Mouse (Mus musculus) Patski (cell line): ENCODE results near the gene Shisal2a. TPM values are rescaled to one million over a fixed set of nuclear protein-coding genes. Genes with fewer than 3 reads are reported as not detected.
"Not testable (repeated sequence)": the region's sequence is repeated elsewhere in the genome, so short reads cannot be mapped to it uniquely, and the experiment has no call there.

Experiments
- ATAC-seq: fragments of 100-300 bp; one replicate; pipeline ENCODE4 v1.8.0; 2021
- CTCF ChIA-PET: fragments of 350-600 bp; sonication (Branson Sonifier 250); formaldehyde crosslinking; loops from one replicate; lab custom pipeline; 2022; ENCODE audit warnings: inconsistent platforms; lab: Charles Lee
- POLR2A ChIA-PET: fragments of 350-600 bp; sonication (Branson Sonifier 250); formaldehyde crosslinking; loops from one replicate; lab custom pipeline; 2022; ENCODE audit warnings: antibody characterized with exemption, inconsistent platforms; lab: Charles Lee
- DNase-seq: peaks from one replicate; pipeline ENCODE4 v3.0.0-alpha.2; 2011; ENCODE audit warnings: low read depth, low spot score
- H3K27me3 ChIP-seq: fragments of 371-371 bp; one replicate; pipeline ENCODE4 v1.5.1; 2021
- CTCF ChIP-seq: fragments of 100-300 bp; IDR thresholded peaks from one replicate; pipeline ENCODE4 v1.5.1; 2021
- in situ Hi-C: fragments of 300-500 bp; cut with MboI; formaldehyde crosslinking; loops from 3 replicates; pipeline ENCODE4 v1.11.1; 2018; ENCODE audit warnings: low pct_unique_long_range_greater_than_20kb, mixed read lengths
- polyA plus RNA-seq: library from polyadenylated mRNA; unstranded; gene quantifications from one replicate; pipeline ENCODE4 v1.2.3, GENCODE M21; 2021

The Shisal2a gene
- polyA plus RNA-seq, 1 experiment from 2014 or later = not detected

- ChIA-PET POLR2A (interaction anchor here (1.3 kb wide), 1 partner anchor 14 kb away, joined by 3 read pairs; no protein-coding TSS in a partner anchor), CTCF (interaction anchor here (1.8 kb wide), 1 partner anchor 102 kb away, joined by 6 read pairs; the partner anchor contains the start of gene Tut4)
- in situ Hi-C loops = no loop called here
- ATAC-seq (peak; percentile 84), DNase-seq (peak; percentile 77)
- TF ChIP-seq CTCF = no peak
- no peaks in the 10 kb centered on the region for H3K27me3 ChIP-seq
These were observed 25.7 kb downstream of the Shisal2a start for GRCm38 (mm10) chr4:108357458-108357857.

DNA sequence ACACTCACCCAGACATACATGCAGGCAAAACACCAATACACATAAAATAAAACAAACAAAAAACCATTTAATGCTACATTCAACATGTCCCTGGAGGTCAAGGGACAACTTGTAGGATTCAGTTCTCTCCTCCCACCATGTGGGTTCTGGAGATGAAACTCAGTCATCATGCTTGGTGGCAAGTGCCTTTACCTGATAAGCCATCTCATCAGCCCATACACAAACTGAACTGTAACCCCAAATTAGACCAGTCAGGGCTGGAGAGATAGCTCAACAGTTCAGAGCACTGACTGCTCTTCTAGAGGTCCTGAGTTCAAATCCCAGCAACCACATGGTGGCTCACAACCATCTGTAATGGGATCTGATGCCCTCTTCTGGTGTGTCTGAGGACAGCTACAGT lies 29.6 kb downstream of the Shisal2a start:
- POLR2A ChIA-PET, DNase-seq, H3K27me3 ChIP-seq, ATAC-seq: not testable (repeated sequence)
- in situ Hi-C loops = loop anchor here (5.0 kb wide), 1 partner anchor 104 kb away; the partner anchor contains the start of gene Tut4
- CTCF ChIA-PET = interaction anchor here (1.3 kb wide), 1 partner anchor 9 kb away, joined by 3 read pairs; no protein-coding TSS in a partner anchor

- ChIA-PET CTCF (no interaction called here), POLR2A (no interaction called here)
- peak; percentile 81 for DNase-seq
- peak; percentile 93 for ATAC-seq
- in situ Hi-C loops = loop anchor here (5.0 kb wide), 1 partner anchor 106 kb away; the partner anchor contains the start of gene Tut4
- no peak for TF ChIP-seq CTCF
- H3K27me3 ChIP-seq = no peaks in the 10 kb centered on the region
These were observed 32.3 kb downstream of the Shisal2a start for GRCm38 (mm10) chr4:108350819-108351218.

DNA sequence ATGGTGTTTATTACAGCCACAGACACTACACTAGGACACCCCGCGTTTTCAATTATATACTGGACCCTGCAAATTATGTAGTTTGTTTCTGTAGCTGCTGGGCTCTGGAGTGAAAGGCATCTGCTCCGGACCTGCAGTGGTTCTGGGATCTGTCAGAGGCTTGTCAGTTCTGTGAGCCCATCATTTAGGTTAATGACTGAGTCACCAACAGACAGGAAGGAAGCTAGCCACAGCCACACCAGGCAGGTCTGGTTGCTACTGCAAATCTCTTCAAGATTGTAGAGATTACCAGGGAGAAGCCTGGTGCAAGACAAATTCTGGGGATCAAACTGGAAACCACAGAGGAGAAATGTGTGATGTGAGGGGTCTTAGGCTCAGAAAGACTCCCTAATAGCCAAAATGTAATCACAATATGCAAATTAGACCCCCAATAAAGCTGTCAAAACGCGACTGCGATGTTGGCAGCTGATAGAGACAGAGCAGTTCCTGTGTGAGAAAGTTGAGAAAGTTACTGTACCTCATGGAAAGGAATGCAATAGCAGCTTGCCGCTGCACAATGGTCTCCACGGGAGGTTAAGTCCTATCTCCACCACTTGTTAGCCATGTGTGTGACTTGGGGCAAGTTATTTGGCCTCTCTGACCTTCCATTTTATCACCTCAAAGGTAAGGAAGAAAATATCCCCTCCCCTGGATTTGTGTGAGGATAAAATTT lies 33.2 kb downstream of the Shisal2a start:
- ChIA-PET CTCF (no interaction called here), POLR2A (no interaction called here)
- H3K27me3 ChIP-seq = no peaks in the 10 kb centered on the region
- in situ Hi-C loops = loop anchor here (5.0 kb wide), 1 partner anchor 107 kb away; the partner anchor contains the start of gene Tut4
- ATAC-seq (peak; percentile 38), DNase-seq (no peak)
- TF ChIP-seq CTCF = no peak

GRCm38 (mm10) chr4:108349064-108349463 lies 34.1 kb downstream of the Shisal2a start:
- DNase-seq (no peak), ATAC-seq (no peak)
- TF ChIP-seq CTCF = no peak
- no peaks in the 10 kb centered on the region for H3K27me3 ChIP-seq
- in situ Hi-C loops = no loop called here
- ChIA-PET POLR2A (interaction anchor here (0.9 to 1.0 kb wide), 2 partner anchors 13 to 281 kb away, joined by 3 read pairs; no protein-coding TSS in a partner anchor), CTCF (no interaction called here)

- TF ChIP-seq CTCF = no peak
- POLR2A ChIA-PET = interaction anchor here (0.9 to 1.0 kb wide), 2 partner anchors 14 to 282 kb away, joined by 3 read pairs; no protein-coding TSS in a partner anchor
- CTCF ChIA-PET = no interaction called here
- no peak for DNase-seq
- in situ Hi-C loops = no loop called here
- no peaks in the 10 kb centered on the region for H3K27me3 ChIP-seq
- ATAC-seq = no peak
These were observed 34.8 kb downstream of the Shisal2a start for GRCm38 (mm10) chr4:108348256-108348875.

GRCm38 (mm10) chr4:108347111-108347510 lies 36.0 kb downstream of the Shisal2a start:
- in situ Hi-C loops = no loop called here
- ChIA-PET CTCF (no interaction called here), POLR2A (no interaction called here)
- TF ChIP-seq CTCF = no peak
- ATAC-seq (no peak), DNase-seq (no peak)
- no peaks in the 10 kb centered on the region for H3K27me3 ChIP-seq

DNA sequence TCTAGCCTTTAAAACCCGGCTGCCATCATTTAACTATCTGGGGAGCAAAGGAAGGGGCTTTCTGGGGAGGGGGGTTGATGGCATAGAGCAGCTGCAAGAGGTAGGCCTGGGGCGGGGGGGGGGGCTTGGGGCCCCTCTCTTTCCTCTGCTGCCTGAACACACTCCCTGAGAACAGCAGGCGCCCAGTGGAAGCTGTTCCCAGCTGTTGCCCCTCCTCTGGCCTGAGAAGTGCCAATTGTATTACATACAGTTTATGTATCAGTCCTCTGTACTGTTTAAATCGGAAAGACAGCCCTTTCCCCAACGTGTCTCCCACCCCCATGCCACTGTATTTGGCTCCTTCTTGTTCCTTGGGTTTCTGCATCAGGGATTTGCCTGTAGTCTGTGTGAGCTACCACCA lies 37.3 kb downstream of the Shisal2a start:
- H3K27me3 ChIP-seq = no peaks in the 10 kb centered on the region
- DNase-seq (no peak), ATAC-seq (no peak)
- ChIA-PET POLR2A (no interaction called here), CTCF (no interaction called here)
- in situ Hi-C loops = no loop called here
- no peak for TF ChIP-seq CTCF

- ChIA-PET POLR2A (no interaction called here), CTCF (interaction anchor here (1.2 kb wide), 1 partner anchor 10 kb away, joined by 3 read pairs; no protein-coding TSS in a partner anchor)
- TF ChIP-seq CTCF = no peak
- ATAC-seq (no peak), DNase-seq (no peak)
- in situ Hi-C loops = no loop called here
- H3K27me3 ChIP-seq = no peaks in the 10 kb centered on the region
These were observed 38.5 kb downstream of the Shisal2a start for GRCm38 (mm10) chr4:108344631-108345083.

GRCm38 (mm10) chr4:108339277-108339690 lies 43.9 kb downstream of the Shisal2a start:
- POLR2A ChIA-PET = interaction anchor here (0.7 kb wide), 1 partner anchor 442 kb away, joined by 4 read pairs; no protein-coding TSS in a partner anchor
- in situ Hi-C loops = no loop called here

More at GRCm38 (mm10) chr4:108339277-108339690, 43.9 kb downstream of the Shisal2a start:
- TF ChIP-seq CTCF = peak; percentile 52
- no peak for ATAC-seq
- CTCF ChIA-PET = interaction anchor here (0.7 to 1.7 kb wide), 6 partner anchors 20 to 218 kb away, joined by 3 to 6 read pairs (median 3); no protein-coding TSS in a partner anchor
- H3K27me3 ChIP-seq = no peaks in the 10 kb centered on the region
- DNase-seq = no peak
